Mouse (Mus musculus): ENCODE data around the gene Rtl1. TPM values are rescaled to one million over a fixed set of nuclear protein-coding genes. Genes with fewer than 3 reads are reported as not detected.
A peak's percentile ranks its signal among the peaks of the same experiment; 100 is the strongest.

Gene Rtl1
- polyA plus RNA-seq, 1 experiment from 2014 or later: 1.6 TPM

GRCm38 (mm10) chr12:109608576-109609440 is 8.7 kb upstream of the Rtl1 start:
- H3K36me3 ChIP-seq: peaks cover 55% of the 10 kb centered on the region
- 0 out of 2 replicates have a peak overlapping the region, but pooled peaks have one; percentile 7 for H3K27ac ChIP-seq
- no peak overlapping the region for H3K9ac ChIP-seq
- no peak overlapping the region for H3K4me2 ChIP-seq (replicated peaks)
- H3K4me3 ChIP-seq: no peak overlapping the region
- H3K27me3 ChIP-seq: 0 out of 2 replicates have a peak, but pooled peaks cover 4% of the 10 kb centered on the region
- ATAC-seq (ENCODE audit: low FRiP score): no peak
- peaks cover 22% of the 10 kb centered on the region; the same call in 1 of the 2 replicates for H3K9me3 ChIP-seq (replicated peaks)
- 46% methylated on average over 13 of the region's 13 CpGs for WGBS
- H3K4me1 ChIP-seq: peaks cover 36% of the 10 kb centered on the region

DNA sequence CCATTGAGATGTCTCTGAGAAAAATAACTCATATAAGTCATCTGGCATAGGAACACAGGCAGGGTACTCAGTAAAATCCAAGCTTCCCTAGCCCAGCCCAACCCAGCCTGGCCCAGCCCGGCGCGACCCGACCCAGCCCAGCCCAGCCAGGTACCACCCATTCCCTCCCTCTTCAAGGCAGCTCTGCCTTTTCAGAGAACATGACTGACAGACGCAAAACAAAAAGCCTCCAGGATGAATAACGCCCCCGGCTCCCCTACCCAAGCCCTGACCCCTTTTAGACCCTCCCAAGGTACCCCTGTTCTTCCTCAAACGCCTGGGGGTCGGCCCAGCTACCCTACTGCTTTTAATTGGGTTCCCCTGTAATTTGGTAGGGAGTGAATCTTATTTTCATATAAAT is 7.8 kb upstream of the Rtl1 start:
- WGBS: 41% methylated on average over 9 of the region's 9 CpGs
- no peak overlapping the region for H3K4me3 ChIP-seq
- ATAC-seq (ENCODE audit: low FRiP score): no peak
- 0 out of 2 replicates have a peak overlapping the region, but pooled peaks have one; percentile 2 for H3K9ac ChIP-seq
- peak overlapping the region; percentile 57; the same call in 1 of the 2 replicates for H3K27ac ChIP-seq
- H3K27me3 ChIP-seq: no peaks in the 10 kb centered on the region
- H3K36me3 ChIP-seq: peaks cover 55% of the 10 kb centered on the region
- H3K9me3 ChIP-seq (replicated peaks): peaks cover 22% of the 10 kb centered on the region; the same call in 1 of the 2 replicates
- H3K4me1 ChIP-seq: peaks cover 38% of the 10 kb centered on the region
- no peak overlapping the region for H3K4me2 ChIP-seq (replicated peaks)

- no peak overlapping the region for H3K4me3 ChIP-seq
- H3K27ac ChIP-seq: 0 out of 2 replicates have a peak overlapping the region, but pooled peaks have one; percentile 9
- WGBS: 44% methylated on average over 9 of the region's 9 CpGs
- no peaks in the 10 kb centered on the region for H3K27me3 ChIP-seq
- H3K9me3 ChIP-seq (replicated peaks): peaks cover 22% of the 10 kb centered on the region; the same call in 1 of the 2 replicates
- H3K4me2 ChIP-seq (replicated peaks): no peak overlapping the region
- H3K4me1 ChIP-seq: peaks cover 38% of the 10 kb centered on the region
- H3K9ac ChIP-seq: no peak overlapping the region
- ATAC-seq (ENCODE audit: low FRiP score): no peak
- peaks cover 55% of the 10 kb centered on the region for H3K36me3 ChIP-seq
These were observed 7.1 kb upstream of the Rtl1 start for GRCm38 (mm10) chr12:109607191-109607590.

DNA sequence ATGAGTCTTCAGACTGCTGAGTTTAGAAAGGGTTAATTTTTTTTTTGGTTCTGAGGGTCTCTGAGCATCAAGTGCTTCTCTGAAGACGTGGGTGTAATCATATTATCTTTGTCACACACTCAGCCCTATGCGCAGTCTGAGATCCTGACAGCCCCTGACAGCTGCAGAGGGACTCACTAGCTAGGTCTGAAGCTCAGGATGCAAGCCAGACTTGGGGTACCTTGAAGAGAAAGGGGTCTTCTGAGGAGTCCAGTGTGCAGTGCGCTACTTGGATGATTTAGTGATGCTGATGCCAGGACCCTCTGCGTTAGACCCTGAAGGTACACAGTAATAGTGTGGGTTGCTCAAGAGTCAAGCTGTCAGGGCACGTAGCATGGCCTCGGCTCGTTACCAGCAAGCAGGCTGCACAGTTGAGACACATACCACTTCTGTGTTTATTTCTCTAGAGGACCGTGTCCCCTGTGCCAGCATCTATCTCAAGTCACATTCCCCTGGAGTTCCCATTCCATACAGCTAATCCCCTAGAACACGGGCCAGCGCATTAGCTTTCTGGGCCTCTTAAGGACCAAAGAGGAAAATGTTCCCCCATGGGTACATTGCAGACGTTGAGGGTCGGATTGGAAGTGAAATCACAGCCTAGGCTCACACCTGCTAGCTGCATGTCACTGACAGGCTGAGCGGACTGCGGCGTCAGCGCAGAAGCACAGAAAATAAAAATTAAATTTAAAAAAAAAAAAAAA is 5.0 kb upstream of the Rtl1 start:
- Histone ChIP-seq H3K36me3 (peaks cover 45% of the 10 kb centered on the region), H3K9me3 (replicated peaks) (peaks cover 8% of the 10 kb centered on the region; the same call in 1 of the 2 replicates), H3K27ac (peak overlapping the region; percentile 23; the same call in 1 of the 2 replicates), H3K27me3 (no peaks in the 10 kb centered on the region), H3K9ac (no peak overlapping the region), H3K4me3 (no peak overlapping the region), H3K4me1 (peaks cover 38% of the 10 kb centered on the region), H3K4me2 (replicated peaks) (no peak overlapping the region)
- WGBS: 61% methylated on average over 16 of the region's 16 CpGs
- ATAC-seq (ENCODE audit: low FRiP score): no peak

DNA sequence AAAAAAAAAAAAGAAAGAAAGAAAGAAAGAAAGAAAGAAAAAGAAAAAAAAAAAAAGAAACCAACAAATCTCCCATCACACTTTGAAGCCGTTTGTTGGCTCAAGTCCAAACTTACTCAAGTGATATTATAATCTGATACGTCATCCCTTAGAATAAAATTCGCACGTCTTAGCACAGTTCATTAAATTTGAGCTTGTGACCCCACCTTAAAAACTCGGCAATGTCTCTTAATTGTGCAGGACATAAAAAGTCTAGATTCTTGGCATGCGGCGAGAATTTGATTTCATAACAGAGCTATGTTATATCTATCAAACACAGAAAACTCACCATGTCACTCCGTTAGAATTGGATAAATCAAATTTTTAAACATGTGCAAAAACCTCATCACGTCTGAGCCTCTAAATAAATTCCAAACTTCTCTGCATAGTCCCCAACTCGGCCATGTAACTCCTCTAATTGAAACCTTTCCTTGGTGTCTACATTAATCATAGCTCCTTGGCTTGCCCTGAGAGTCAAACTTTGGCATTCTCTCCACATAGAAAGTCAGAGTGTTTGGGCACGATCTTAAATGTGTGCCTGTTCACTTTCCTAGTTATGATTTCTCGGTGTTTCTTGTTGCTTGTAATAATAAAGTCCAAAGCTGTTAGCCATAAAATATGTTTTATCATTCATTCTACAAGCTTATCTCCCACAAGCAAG is 1.4 kb downstream of the Rtl1 start:
- H3K4me1 ChIP-seq: peaks cover under 1% of the 10 kb centered on the region; the same call in 1 of the 2 replicates
- no peaks in the 10 kb centered on the region for H3K27me3 ChIP-seq
- no peaks in the 10 kb centered on the region for H3K9me3 ChIP-seq (replicated peaks)
- H3K27ac ChIP-seq: no peak overlapping the region
- H3K9ac ChIP-seq: no peak overlapping the region
- WGBS: 75% methylated on average over 12 of the region's 12 CpGs
- peaks cover 21% of the 10 kb centered on the region for H3K36me3 ChIP-seq
- no peak overlapping the region for H3K4me3 ChIP-seq
- no peak for ATAC-seq (ENCODE audit: low FRiP score)
- H3K4me2 ChIP-seq (replicated peaks): no peak overlapping the region

DNA sequence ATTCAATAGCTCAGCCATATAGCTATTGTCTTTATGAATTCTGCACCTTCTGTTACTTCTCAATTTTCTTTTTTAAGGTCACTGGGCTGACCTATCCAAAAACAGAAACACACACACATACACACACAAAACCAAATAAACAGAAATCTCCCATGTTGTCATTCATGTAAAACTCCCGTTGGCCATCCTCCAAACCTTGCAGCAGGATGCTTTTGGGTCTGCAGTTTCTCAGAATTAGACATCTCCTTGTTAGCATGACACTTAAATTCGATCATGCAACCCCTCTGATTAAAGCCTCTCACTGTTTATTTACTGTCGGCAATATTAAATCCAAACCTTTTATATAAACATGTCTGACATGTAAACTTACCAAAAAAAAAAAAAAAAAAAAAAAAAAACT is 3.4 kb downstream of the Rtl1 start:
- H3K4me1 ChIP-seq: no peaks in the 10 kb centered on the region; the same call in 1 of the 2 replicates
- H3K4me2 ChIP-seq (replicated peaks): no peak overlapping the region
- H3K36me3 ChIP-seq: peaks cover 41% of the 10 kb centered on the region
- H3K9me3 ChIP-seq (replicated peaks): no peaks in the 10 kb centered on the region
- no peaks in the 10 kb centered on the region for H3K27me3 ChIP-seq
- H3K4me3 ChIP-seq: no peak overlapping the region
- 80% methylated on average over 3 of the region's 3 CpGs for WGBS
- no peak overlapping the region for H3K9ac ChIP-seq
- no peak overlapping the region for H3K27ac ChIP-seq
- no peak for ATAC-seq (ENCODE audit: low FRiP score)

DNA sequence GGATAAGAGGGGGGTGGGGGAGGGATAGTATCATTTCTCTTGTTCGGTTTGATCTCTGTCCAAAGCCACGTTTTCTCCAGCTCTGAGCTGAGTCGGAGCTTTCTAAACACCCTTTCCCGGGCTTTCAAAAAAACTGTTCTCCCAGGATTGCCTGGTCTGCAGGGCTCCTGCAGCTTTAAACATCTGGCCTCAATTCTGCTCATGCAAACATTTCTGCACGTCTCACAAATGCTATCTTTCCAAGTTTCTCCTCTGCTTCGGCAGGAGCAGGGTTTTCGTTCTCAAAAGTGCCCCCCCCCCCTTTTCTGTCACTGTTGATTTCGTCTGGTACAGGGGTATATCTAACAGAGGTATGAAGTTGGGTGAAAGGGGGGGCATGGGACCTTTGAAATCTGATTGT is 3.9 kb downstream of the Rtl1 start:
- no peak overlapping the region for H3K9ac ChIP-seq
- H3K9me3 ChIP-seq (replicated peaks): no peaks in the 10 kb centered on the region
- H3K27me3 ChIP-seq: no peaks in the 10 kb centered on the region
- no peak overlapping the region for H3K4me3 ChIP-seq
- no peak overlapping the region for H3K27ac ChIP-seq
- no peak overlapping the region for H3K4me2 ChIP-seq (replicated peaks)
- peaks cover 44% of the 10 kb centered on the region for H3K36me3 ChIP-seq
- H3K4me1 ChIP-seq: no peaks in the 10 kb centered on the region; the same call in 1 of the 2 replicates
- no peak for ATAC-seq (ENCODE audit: low FRiP score)
- 54% methylated on average over 8 of the region's 8 CpGs for WGBS

- H3K9ac ChIP-seq: no peak overlapping the region
- H3K27ac ChIP-seq: peak overlapping the region; percentile 62; the same call in 1 of the 2 replicates
- WGBS: 77% methylated on average over 6 of the region's 6 CpGs
- H3K4me1 ChIP-seq: no peaks in the 10 kb centered on the region; the same call in 1 of the 2 replicates
- no peak overlapping the region for H3K4me2 ChIP-seq (replicated peaks)
- peaks cover 41% of the 10 kb centered on the region for H3K36me3 ChIP-seq
- no peak overlapping the region for H3K4me3 ChIP-seq
- H3K9me3 ChIP-seq (replicated peaks): no peaks in the 10 kb centered on the region
- no peak for ATAC-seq (ENCODE audit: low FRiP score)
- H3K27me3 ChIP-seq: no peaks in the 10 kb centered on the region
These were observed 4.4 kb downstream of the Rtl1 start for GRCm38 (mm10) chr12:109595753-109596152.

DNA sequence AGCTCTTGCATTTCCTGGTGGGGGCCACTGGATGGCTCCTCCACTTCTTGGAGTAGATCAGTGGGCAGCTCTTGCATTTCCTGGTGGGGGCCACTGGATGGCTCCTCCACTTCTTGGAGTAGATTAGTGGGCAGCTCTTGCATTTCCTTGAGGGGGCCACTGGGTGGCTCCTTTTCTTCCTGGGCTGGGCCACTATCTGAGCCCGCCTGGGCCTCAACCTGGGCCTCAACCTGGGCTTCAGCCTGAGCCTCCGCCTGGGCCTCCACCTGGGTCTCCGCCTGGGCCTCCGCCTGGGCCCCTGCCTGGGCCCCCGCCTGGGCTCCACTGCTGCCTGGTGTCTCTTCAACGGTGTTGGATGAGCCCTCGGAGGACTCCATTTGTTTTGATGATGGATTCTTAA is 5.2 kb downstream of the Rtl1 start:
- Histone ChIP-seq H3K36me3 (peaks cover 48% of the 10 kb centered on the region), H3K9ac (no peak overlapping the region), H3K4me2 (replicated peaks) (no peak overlapping the region), H3K27me3 (no peaks in the 10 kb centered on the region), H3K4me1 (no peaks in the 10 kb centered on the region; the same call in 1 of the 2 replicates), H3K27ac (peak overlapping the region; percentile 62; the same call in 1 of the 2 replicates), H3K4me3 (no peak overlapping the region), H3K9me3 (replicated peaks) (no peaks in the 10 kb centered on the region)
- no peak for ATAC-seq (ENCODE audit: low FRiP score)
- WGBS: 88% methylated on average over 7 of the region's 7 CpGs

DNA sequence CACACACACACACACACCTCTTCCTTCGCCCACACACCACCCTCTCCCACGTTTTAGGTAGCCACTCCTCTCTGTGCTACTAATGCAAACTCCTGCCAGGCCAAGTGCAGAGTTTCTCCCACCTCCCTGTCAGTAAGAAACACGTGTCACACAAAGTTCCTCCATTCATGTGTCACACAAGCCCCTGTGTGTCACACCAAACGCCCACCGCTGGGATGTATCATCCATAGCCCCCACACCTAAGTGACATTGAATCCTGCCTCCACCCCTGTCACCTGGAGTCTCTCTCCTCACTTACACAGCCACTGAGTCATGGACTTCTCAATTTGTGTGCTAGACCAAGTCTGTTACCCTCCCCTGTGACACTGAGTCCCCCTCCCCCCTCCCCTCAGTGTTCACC is 17.9 kb downstream of the Rtl1 start:
- 82% methylated on average over 5 of the region's 5 CpGs for WGBS
- H3K4me3 ChIP-seq: no peak overlapping the region
- H3K27ac ChIP-seq: no peak overlapping the region
- H3K9me3 ChIP-seq (replicated peaks): no peaks in the 10 kb centered on the region
- no peaks in the 10 kb centered on the region for H3K4me1 ChIP-seq
- no peak for ATAC-seq (ENCODE audit: low FRiP score)
- H3K4me2 ChIP-seq (replicated peaks): no peak overlapping the region
- H3K36me3 ChIP-seq: peaks cover 36% of the 10 kb centered on the region
- no peak overlapping the region for H3K9ac ChIP-seq
- no peaks in the 10 kb centered on the region for H3K27me3 ChIP-seq

DNA sequence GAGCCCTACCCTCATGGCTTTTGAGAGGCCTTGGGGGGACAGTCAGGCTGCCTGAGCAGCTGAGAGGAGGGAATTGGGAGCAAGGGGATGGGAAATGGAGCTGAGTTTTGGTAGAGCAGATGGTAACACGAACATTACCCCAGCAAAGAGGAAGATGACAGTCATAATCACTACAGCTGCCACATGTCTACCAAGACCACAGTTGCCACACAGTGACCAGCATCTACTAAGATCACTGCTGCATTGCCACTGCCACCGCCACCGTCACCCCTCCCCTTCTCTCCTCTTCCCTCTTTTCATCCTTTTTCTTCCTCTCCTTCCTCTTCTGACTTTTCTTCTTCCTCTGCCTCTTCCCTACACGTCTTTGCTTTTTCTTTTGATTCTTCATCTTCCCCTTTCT is 27.9 kb downstream of the Rtl1 start:
- Histone ChIP-seq H3K4me3 (no peak overlapping the region), H3K27me3 (no peaks in the 10 kb centered on the region), H3K27ac (no peak overlapping the region), H3K36me3 (peaks cover 78% of the 10 kb centered on the region), H3K4me2 (replicated peaks) (no peak overlapping the region), H3K9ac (no peak overlapping the region), H3K9me3 (replicated peaks) (no peaks in the 10 kb centered on the region), H3K4me1 (no peaks in the 10 kb centered on the region)
- no peak for ATAC-seq (ENCODE audit: low FRiP score)
- 88% methylated on average over 4 of the region's 4 CpGs for WGBS
